Mouse (Mus musculus) forebrain, embryonic 16.5 days (tissue): ENCODE data around the gene Rpp25l. TPM values are rescaled to one million over a fixed set of nuclear protein-coding genes. Genes with fewer than 3 reads are reported as not detected.

Source experiments
- ATAC-seq: fragments of 200-750 bp; cut with Nextera tagmentation; 2 replicates; pipeline ENCODE4 v1.8.0; 2017; ENCODE audit warnings: mild to moderate bottlenecking, moderate library complexity
- H3K27ac ChIP-seq: fragments of 300-500 bp; sonication (generic); 2 replicates; pipeline ENCODE4 v1.5.1; 2014; ENCODE audit warnings: low read length, control low read depth
- H3K27me3 ChIP-seq: fragments of 300-500 bp; sonication (generic); replicated peaks from 2 replicates; pipeline ENCODE4 v1.6.1; 2014; ENCODE audit warnings: low read length; ENCODE audit not compliant: control insufficient read depth, insufficient read depth
- H3K36me3 ChIP-seq: fragments of 300-500 bp; sonication (generic); 2 replicates; pipeline ENCODE4 v1.6.1; 2014; ENCODE audit not compliant: control insufficient read depth, insufficient read depth
- H3K4me1 ChIP-seq: fragments of 300-500 bp; sonication (generic); replicated peaks from 2 replicates; pipeline ENCODE4 v1.6.1; 2014; ENCODE audit warnings: low read length; ENCODE audit not compliant: control insufficient read depth, insufficient read depth
- H3K4me2 ChIP-seq: fragments of 300-500 bp; sonication (generic); 2 replicates; pipeline ENCODE4 v1.6.1; 2014; ENCODE audit warnings: mild to moderate bottlenecking, low read length, control low read depth
- H3K4me3 ChIP-seq: fragments of 300-500 bp; sonication (generic); replicated peaks from 2 replicates; pipeline ENCODE4 v1.5.1; 2014; ENCODE audit warnings: mild to moderate bottlenecking, low read length, control low read depth
- H3K9ac ChIP-seq: fragments of 300-500 bp; sonication (generic); replicated peaks from 2 replicates; pipeline ENCODE4 v1.6.1; 2014; ENCODE audit warnings: low read depth, low read length, control low read depth
- H3K9me3 ChIP-seq: fragments of 300-500 bp; sonication (generic); 2 replicates; pipeline ENCODE4 v1.6.1; 2016; ENCODE audit warnings: low read length; ENCODE audit not compliant: control insufficient read depth
- WGBS: fragments of 180-500 bp; shearing (Covaris S2); extraction: QIAGEN DNeasy Blood & Tissue Kit; methylation state at CpG from one replicate; pipeline ENCODE4 v1.1.7; 2014; 5-methylcytosine and 5-hydroxymethylcytosine counted together
- polyA plus RNA-seq: library from polyadenylated mRNA; unstranded; fragments of >200 nt; fragmentation: Nextera tagmentation; extraction: Ambion mirVana; gene quantifications from 2 replicates; pipeline ENCODE4 v1.2.1, GENCODE M21; 2015

Gene Rpp25l
- polyA plus RNA-seq, 1 experiment from 2014 or later = 60.5 TPM

GRCm38 (mm10) chr4:41670836-41671235 lies 42.5 kb downstream of the Rpp25l start:
- Histone ChIP-seq H3K27ac (no peak overlapping the region), H3K4me2 (no peak overlapping the region), H3K4me3 (no peak overlapping the region), H3K36me3 (no peaks in the 10 kb centered on the region), H3K9ac (no peak overlapping the region), H3K27me3 (no peaks in the 10 kb centered on the region), H3K9me3 (no peaks in the 10 kb centered on the region), H3K4me1 (peaks cover 26% of the 10 kb centered on the region)
- ATAC-seq = no peak
- 75% methylated on average over 18 of the region's 18 CpGs for WGBS

GRCm38 (mm10) chr4:41666646-41667045 lies 46.7 kb downstream of the Rpp25l start:
- Histone ChIP-seq H3K27ac (no peak overlapping the region), H3K4me3 (no peak overlapping the region), H3K4me1 (peaks cover 15% of the 10 kb centered on the region), H3K27me3 (no peaks in the 10 kb centered on the region), H3K36me3 (no peaks in the 10 kb centered on the region), H3K4me2 (no peak overlapping the region), H3K9me3 (no peaks in the 10 kb centered on the region), H3K9ac (no peak overlapping the region)
- no peak for ATAC-seq
- WGBS = 85% methylated on average over 10 of the region's 11 CpGs

GRCm38 (mm10) chr4:41665009-41665675 lies 48.2 kb downstream of the Rpp25l start:
- ATAC-seq = no peak
- Histone ChIP-seq H3K9me3 (no peaks in the 10 kb centered on the region), H3K4me1 (peaks cover 23% of the 10 kb centered on the region), H3K27me3 (no peaks in the 10 kb centered on the region), H3K4me3 (no peak overlapping the region), H3K9ac (0 out of 2 replicates have a peak overlapping the region, but pooled peaks have one; percentile 18), H3K27ac (no peak overlapping the region), H3K36me3 (no peaks in the 10 kb centered on the region), H3K4me2 (no peak overlapping the region)
- 4% methylated on average over 6 of the region's 8 CpGs for WGBS

- no peak for ATAC-seq
- Histone ChIP-seq H3K4me3 (no peak overlapping the region), H3K4me1 (peaks cover 23% of the 10 kb centered on the region), H3K27me3 (no peaks in the 10 kb centered on the region), H3K27ac (no peak overlapping the region), H3K36me3 (no peaks in the 10 kb centered on the region), H3K4me2 (no peak overlapping the region), H3K9ac (no peak overlapping the region), H3K9me3 (no peaks in the 10 kb centered on the region)
- 74% methylated on average over 7 of the region's 7 CpGs for WGBS
Observed at GRCm38 (mm10) chr4:41664533-41664932, 48.8 kb downstream of the Rpp25l start.

GRCm38 (mm10) chr4:41663614-41664013 lies 49.7 kb downstream of the Rpp25l start:
- Histone ChIP-seq H3K36me3 (no peaks in the 10 kb centered on the region), H3K27ac (no peak overlapping the region), H3K4me2 (no peak overlapping the region), H3K4me1 (peaks cover 25% of the 10 kb centered on the region), H3K9me3 (no peaks in the 10 kb centered on the region), H3K4me3 (no peak overlapping the region), H3K9ac (no peak overlapping the region), H3K27me3 (no peaks in the 10 kb centered on the region)
- 66% methylated on average over 9 of the region's 9 CpGs for WGBS
- no peak for ATAC-seq

GRCm38 (mm10) chr4:41662723-41663122 lies 50.6 kb downstream of the Rpp25l start:
- H3K27ac ChIP-seq = no peak overlapping the region

More at GRCm38 (mm10) chr4:41662723-41663122, 50.6 kb downstream of the Rpp25l start:
- ATAC-seq = no peak
- WGBS = 82% methylated on average over 11 of the region's 11 CpGs
- Histone ChIP-seq H3K9ac (no peak overlapping the region), H3K9me3 (no peaks in the 10 kb centered on the region), H3K36me3 (peaks cover 4% of the 10 kb centered on the region; the same call in 1 of the 2 replicates), H3K4me1 (peaks cover 25% of the 10 kb centered on the region), H3K4me2 (no peak overlapping the region), H3K4me3 (no peak overlapping the region), H3K27me3 (no peaks in the 10 kb centered on the region)

Other genes starting within 250 kb of the Rpp25l start
- gene Kif24, start 248.6 kb downstream of the Rpp25l start, polyA plus RNA-seq = 3.7 and 4.9 TPM in 2 replicates
- gene Nudt2, start 248.4 kb downstream of the Rpp25l start, polyA plus RNA-seq = 68.2 and 71.7 TPM in 2 replicates
- gene AI464131, start 210.5 kb downstream of the Rpp25l start, polyA plus RNA-seq = 2.8 and 3.4 TPM in 2 replicates
- 8.8 and 11.1 TPM in 2 replicates for gene 1110017D15Rik, start 196.2 kb downstream of the Rpp25l start, polyA plus RNA-seq
- gene Fam219a, start 144.0 kb downstream of the Rpp25l start, polyA plus RNA-seq = 13.7 and 14.2 TPM in 2 replicates
- gene Dnaic1, start 143.8 kb downstream of the Rpp25l start, polyA plus RNA-seq = 1.2 and 1.7 TPM in 2 replicates
- gene Enho, start 73.2 kb downstream of the Rpp25l start, polyA plus RNA-seq = 51.5 and 68.4 TPM in 2 replicates
- gene Cntfr, start 16.4 kb downstream of the Rpp25l start, polyA plus RNA-seq = 12.3 and 16.7 TPM in 2 replicates
- 28.3 and 29.2 TPM in 2 replicates for gene Il11ra1, start 13.5 kb downstream of the Rpp25l start, polyA plus RNA-seq
- gene Dctn3, start 9.6 kb upstream of the Rpp25l start, polyA plus RNA-seq = 304 and 315 TPM in 2 replicates
- gene Arid3c, start 17.6 kb upstream of the Rpp25l start, polyA plus RNA-seq = not detected in 2 replicates
- gene Galt, start 41.7 kb upstream of the Rpp25l start, polyA plus RNA-seq = 21.2 and 30.2 TPM in 2 replicates
- 48.0 and 55.8 TPM in 2 replicates for gene Sigmar1, start 42.6 kb upstream of the Rpp25l start, polyA plus RNA-seq
- 199 and 219 TPM in 2 replicates for gene Ccl27a, start 60.7 kb upstream of the Rpp25l start, polyA plus RNA-seq
- gene Gm21541, start 190.1 kb upstream of the Rpp25l start, polyA plus RNA-seq = not detected in 2 replicates
- gene Gm20878, start 228.0 kb upstream of the Rpp25l start, polyA plus RNA-seq = 11.8 and 14.6 TPM in 2 replicates